Mouse (Mus musculus): ENCODE results near the gene Psmb6. TPM values are rescaled to one million over a fixed set of nuclear protein-coding genes. Genes with fewer than 3 reads are reported as not detected.

Gene Psmb6
- polyA plus RNA-seq (2021; fragmentation: Nextera tagmentation), result 615 and 656 TPM in 2 replicates
- long read RNA-seq, experiment 1, transcript Psmb6-201 (6 exons, 798 nt), result major isoform, 333 of 359 reads
- long read RNA-seq, experiment 1, partial matches to known transcripts, result 14 of 359 reads
- long read RNA-seq, experiment 1, other reads (novel, unspliced or antisense), result 10 of 359 reads
- long read RNA-seq, experiment 2, transcript Psmb6-201 (6 exons, 798 nt), result major isoform, 120 of 131 reads
- long read RNA-seq, experiment 2, partial matches to known transcripts, result 2 of 131 reads
- long read RNA-seq, experiment 2, other reads (novel, unspliced or antisense), result 8 of 131 reads

GRCm38 (mm10) chr11:70525184-70525678, at the start of gene Psmb6:
Gene Psmb6 (plus strand): TSS chr11:70525367.

GRCm38 (mm10) chr11:70504970-70505369, 20.2 kb upstream of the Psmb6 start, which contains the start of gene Tm4sf5:
Gene Tm4sf5 (plus strand): TSS chr11:70505244.

GRCm38 (mm10) chr11:70514288-70514687, 10.9 kb upstream of the Psmb6 start, which contains the start of gene Vmo1:
Gene Vmo1 (minus strand): TSS chr11:70514616.

DNA sequence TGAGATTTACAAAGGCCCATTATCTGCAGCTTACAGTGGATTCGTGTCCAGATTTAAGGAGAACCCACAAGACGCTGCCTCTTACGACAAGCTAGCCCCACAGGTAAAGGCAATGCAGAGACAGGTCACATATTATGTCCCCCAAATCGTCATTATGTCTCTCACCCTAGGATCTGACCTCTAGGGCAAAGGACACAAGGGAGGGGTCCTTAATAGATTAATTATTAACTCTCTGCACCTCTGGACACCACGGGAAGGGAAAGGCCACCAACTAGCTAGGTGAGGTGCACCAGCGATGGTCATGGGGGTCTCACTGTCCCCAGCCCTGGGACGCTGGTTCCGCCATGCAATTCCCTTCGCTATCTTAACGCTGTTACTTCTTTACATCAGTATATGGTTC, 6.2 kb upstream of the Psmb6 start, which contains the start of gene Gltpd2:
Gene Gltpd2, plus strand, starts transcription at position 274 of the 400 bp plus-strand sequence.

GRCm38 (mm10) chr11:70532839-70533238, 7.7 kb downstream of the Psmb6 start, which contains the start of gene Gm40193:
Gene Gm40193 (minus strand): TSS chr11:70532939.

GRCm38 (mm10) chr11:70539877-70540587, 14.9 kb downstream of the Psmb6 start, which contains the start of gene Pld2:
Gene Pld2 (plus strand): TSS chr11:70540064.

GRCm38 (mm10) chr11:70562287-70562994, 37.3 kb downstream of the Psmb6 start, which contains the start of gene Mink1:
Gene Mink1 (plus strand): TSS chr11:70562881.

Other genes starting within 250 kb of the Psmb6 start
- gene Alox12e, start 202.7 kb upstream of the Psmb6 start, polyA plus RNA-seq (2021; fragmentation: Nextera tagmentation), result 0.25 and 0.55 TPM in 2 replicates
- not detected in 2 replicates for gene Alox15, start 173.3 kb upstream of the Psmb6 start, polyA plus RNA-seq (2021; fragmentation: Nextera tagmentation)
- 7.1 and 10.1 TPM in 2 replicates for gene Pelp1, start 115.3 kb upstream of the Psmb6 start, polyA plus RNA-seq (2021; fragmentation: Nextera tagmentation)
- gene Arrb2, start 92.7 kb upstream of the Psmb6 start, polyA plus RNA-seq (2021; fragmentation: Nextera tagmentation), result 4.8 and 6.1 TPM in 2 replicates
- gene Med11, start 73.4 kb upstream of the Psmb6 start, polyA plus RNA-seq (2021; fragmentation: Nextera tagmentation), result 19.1 and 19.8 TPM in 2 replicates
- gene Zmynd15, start 65.9 kb upstream of the Psmb6 start, polyA plus RNA-seq (2021; fragmentation: Nextera tagmentation), result 0.06 and 0.13 TPM in 2 replicates
- 1.9 and 3.4 TPM in 2 replicates for gene Cxcl16, start 65.4 kb upstream of the Psmb6 start, polyA plus RNA-seq (2021; fragmentation: Nextera tagmentation)
- gene Tm4sf5, start 20.1 kb upstream of the Psmb6 start, polyA plus RNA-seq (2021; fragmentation: Nextera tagmentation), result 0.62 and 0.80 TPM in 2 replicates
- 0.30 and 0.39 TPM in 2 replicates for gene Vmo1, start 10.8 kb upstream of the Psmb6 start, polyA plus RNA-seq (2021; fragmentation: Nextera tagmentation)
- 0.11 TPM in 2 replicates for gene Gltpd2, start 6.2 kb upstream of the Psmb6 start, polyA plus RNA-seq (2021; fragmentation: Nextera tagmentation)
- not detected in 2 replicates for gene Gm40193, start 7.6 kb downstream of the Psmb6 start, polyA plus RNA-seq (2021; fragmentation: Nextera tagmentation)
- gene Pld2, start 14.7 kb downstream of the Psmb6 start, polyA plus RNA-seq (2021; fragmentation: Nextera tagmentation), result 7.8 and 8.6 TPM in 2 replicates
- 25.4 and 30.5 TPM in 2 replicates for gene Mink1, start 37.5 kb downstream of the Psmb6 start, polyA plus RNA-seq (2021; fragmentation: Nextera tagmentation)
- gene 4930544D05Rik, start 90.5 kb downstream of the Psmb6 start, polyA plus RNA-seq (2021; fragmentation: Nextera tagmentation), result not detected in 2 replicates
- gene Chrne, start 93.8 kb downstream of the Psmb6 start, polyA plus RNA-seq (2021; fragmentation: Nextera tagmentation), result 0.31 TPM in 1 of 2 replicates, not detected in the other
- gene Gp1ba, start 113.8 kb downstream of the Psmb6 start, polyA plus RNA-seq (2021; fragmentation: Nextera tagmentation), result 0.11 and 0.15 TPM in 2 replicates
- 98.0 and 122 TPM in 2 replicates for gene Rnf167, start 121.9 kb downstream of the Psmb6 start, polyA plus RNA-seq (2021; fragmentation: Nextera tagmentation)
- 202 and 213 TPM in 2 replicates for gene Slc25a11, start 122.1 kb downstream of the Psmb6 start, polyA plus RNA-seq (2021; fragmentation: Nextera tagmentation)
- gene Pfn1, start 129.3 kb downstream of the Psmb6 start, polyA plus RNA-seq (2021; fragmentation: Nextera tagmentation), result 531 and 655 TPM in 2 replicates
- gene Eno3, start 131.8 kb downstream of the Psmb6 start, polyA plus RNA-seq (2021; fragmentation: Nextera tagmentation), result 4.7 and 5.0 TPM in 2 replicates
- 74.2 and 84.7 TPM in 2 replicates for gene Spag7, start 144.0 kb downstream of the Psmb6 start, polyA plus RNA-seq (2021; fragmentation: Nextera tagmentation)
- 105 and 127 TPM in 2 replicates for gene Camta2, start 162.7 kb downstream of the Psmb6 start, polyA plus RNA-seq (2021; fragmentation: Nextera tagmentation)
- 5.2 and 5.7 TPM in 2 replicates for gene Inca1, start 174.8 kb downstream of the Psmb6 start, polyA plus RNA-seq (2021; fragmentation: Nextera tagmentation)
- 0.90 and 1.3 TPM in 2 replicates for gene Kif1c, start 175.2 kb downstream of the Psmb6 start, polyA plus RNA-seq (2021; fragmentation: Nextera tagmentation)
- 12.9 and 14.9 TPM in 2 replicates for gene Zfp3, start 238.8 kb downstream of the Psmb6 start, polyA plus RNA-seq (2021; fragmentation: Nextera tagmentation)

Measured in layer of hippocampus, adult 6 months (tissue).